Mouse (Mus musculus) mature B cell (primary cell): ENCODE results near the gene Olfr1263.

Experiments used
- in situ Hi-C: fragments of 300-500 bp; cut with MboI; formaldehyde crosslinking; loops from 2 replicates; pipeline ENCODE4 v1.14.3; 2019

Olfr1263 gene

DNA sequence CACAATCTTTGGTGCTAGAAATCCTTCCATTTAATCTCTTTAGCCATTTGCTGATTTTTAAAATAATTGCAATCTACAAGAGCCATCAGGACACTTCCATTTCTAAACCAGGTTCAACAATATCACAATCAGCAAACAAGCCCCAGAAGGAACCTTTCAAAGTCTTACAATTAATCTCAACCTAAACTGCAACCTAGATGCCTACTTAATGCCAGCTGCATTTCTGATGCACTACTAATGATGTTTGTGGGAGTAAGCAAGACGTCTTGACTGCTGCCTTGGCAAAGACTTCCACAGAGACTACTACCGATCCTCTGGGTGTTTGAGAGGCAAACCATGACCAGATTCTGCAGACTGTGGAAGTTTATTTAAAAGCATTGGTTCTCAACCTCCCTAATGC, at the start of gene Olfr1263:
Olfr1263 (plus strand) TSS at position 301 of the 400 bp plus-strand sequence.
- in situ Hi-C loops, result no loop called here

GRCm38 (mm10) chr2:89974184-89974583, 37.7 kb upstream of the Olfr1263 start, which contains the start of gene Olfr1260:
Gene Olfr1260 (plus strand): TSS chr2:89974340.
- in situ Hi-C loops, result no loop called here

- in situ Hi-C loops, result no loop called here
Measured at GRCm38 (mm10) chr2:89977709-89978108, 34.2 kb upstream of the Olfr1263 start.

GRCm38 (mm10) chr2:89990921-89991320, 21.0 kb upstream of the Olfr1263 start, which contains the start of gene Olfr1261:
Gene Olfr1261 (plus strand): TSS chr2:89991221.
- in situ Hi-C loops, result no loop called here

DNA sequence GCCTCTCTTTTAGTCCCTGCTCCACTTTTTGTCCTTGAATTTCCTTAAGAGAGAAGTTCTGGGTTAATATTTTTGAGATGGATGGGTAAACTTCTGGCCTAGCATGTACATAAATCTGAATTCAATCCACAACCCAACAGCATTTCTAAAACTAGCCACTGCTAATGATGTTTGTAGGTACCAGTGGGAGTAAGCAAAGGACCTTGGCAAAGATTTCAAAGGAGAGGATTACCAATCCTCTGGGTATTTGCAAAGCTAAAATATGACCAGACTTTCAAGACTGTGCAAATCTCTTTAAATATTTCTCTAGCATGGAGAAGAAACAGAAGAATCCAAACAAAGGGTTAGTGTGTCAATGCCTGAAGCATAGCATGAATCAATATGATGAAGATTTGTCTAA, 12.1 kb upstream of the Olfr1263 start, which contains the start of gene Olfr1262:
Olfr1262 (plus strand) TSS at position 301 of the 400 bp plus-strand sequence.
- in situ Hi-C loops, result no loop called here

- in situ Hi-C loops, result no loop called here
Measured at GRCm38 (mm10) chr2:90025477-90025876, 13.5 kb downstream of the Olfr1263 start, which contains the start of gene Olfr1264. Gene Olfr1264 (minus strand): TSS chr2:90025577.

DNA sequence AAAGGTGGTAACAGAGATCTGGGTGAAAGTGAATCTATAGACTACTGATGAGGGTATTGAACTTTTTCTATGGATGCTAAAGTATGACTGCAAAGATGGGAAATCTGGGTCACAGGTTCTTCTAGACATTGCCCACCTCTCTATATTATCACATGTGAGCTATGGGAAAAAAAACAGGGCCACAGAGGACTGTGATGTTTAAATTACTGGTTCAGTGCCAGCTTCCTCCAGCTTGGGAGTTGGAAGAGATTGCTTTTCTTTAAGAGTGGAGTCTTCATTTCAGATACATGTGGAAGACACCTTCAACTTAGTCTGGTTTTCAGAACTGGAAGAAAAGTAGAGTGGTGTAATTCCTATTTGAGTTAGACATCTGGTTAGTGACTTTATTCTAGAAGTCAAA, 23.1 kb downstream of the Olfr1263 start, which contains the start of gene Olfr1265:
Olfr1265 (plus strand) TSS at position 301 of the 400 bp plus-strand sequence.
- in situ Hi-C loops, result no loop called here

DNA sequence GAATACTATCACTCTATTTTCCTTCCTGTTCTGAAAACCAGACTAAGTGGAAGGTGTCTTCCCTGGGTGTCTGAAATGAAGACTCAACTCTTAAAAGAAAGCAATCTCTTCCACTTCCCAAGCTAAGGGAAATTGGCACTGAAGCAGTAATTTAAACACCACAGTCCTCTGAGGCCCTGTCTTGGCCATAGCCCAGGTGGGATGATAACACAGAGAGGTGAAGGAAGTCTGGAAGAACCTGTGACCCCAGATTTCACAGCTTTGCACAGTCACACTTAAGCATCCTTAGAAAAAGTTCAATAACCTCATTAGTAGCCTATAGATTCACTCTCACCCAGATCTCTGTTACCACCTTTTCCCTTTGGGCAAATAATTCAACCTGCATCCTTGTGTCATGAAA, 51.6 kb downstream of the Olfr1263 start, which contains the start of gene Olfr140:
Olfr140 (minus strand) TSS at position 101 of the 400 bp plus-strand sequence.
- in situ Hi-C loops, result no loop called here
